Mouse (Mus musculus): ENCODE results near the gene Anapc5.

Anapc5 gene

DNA sequence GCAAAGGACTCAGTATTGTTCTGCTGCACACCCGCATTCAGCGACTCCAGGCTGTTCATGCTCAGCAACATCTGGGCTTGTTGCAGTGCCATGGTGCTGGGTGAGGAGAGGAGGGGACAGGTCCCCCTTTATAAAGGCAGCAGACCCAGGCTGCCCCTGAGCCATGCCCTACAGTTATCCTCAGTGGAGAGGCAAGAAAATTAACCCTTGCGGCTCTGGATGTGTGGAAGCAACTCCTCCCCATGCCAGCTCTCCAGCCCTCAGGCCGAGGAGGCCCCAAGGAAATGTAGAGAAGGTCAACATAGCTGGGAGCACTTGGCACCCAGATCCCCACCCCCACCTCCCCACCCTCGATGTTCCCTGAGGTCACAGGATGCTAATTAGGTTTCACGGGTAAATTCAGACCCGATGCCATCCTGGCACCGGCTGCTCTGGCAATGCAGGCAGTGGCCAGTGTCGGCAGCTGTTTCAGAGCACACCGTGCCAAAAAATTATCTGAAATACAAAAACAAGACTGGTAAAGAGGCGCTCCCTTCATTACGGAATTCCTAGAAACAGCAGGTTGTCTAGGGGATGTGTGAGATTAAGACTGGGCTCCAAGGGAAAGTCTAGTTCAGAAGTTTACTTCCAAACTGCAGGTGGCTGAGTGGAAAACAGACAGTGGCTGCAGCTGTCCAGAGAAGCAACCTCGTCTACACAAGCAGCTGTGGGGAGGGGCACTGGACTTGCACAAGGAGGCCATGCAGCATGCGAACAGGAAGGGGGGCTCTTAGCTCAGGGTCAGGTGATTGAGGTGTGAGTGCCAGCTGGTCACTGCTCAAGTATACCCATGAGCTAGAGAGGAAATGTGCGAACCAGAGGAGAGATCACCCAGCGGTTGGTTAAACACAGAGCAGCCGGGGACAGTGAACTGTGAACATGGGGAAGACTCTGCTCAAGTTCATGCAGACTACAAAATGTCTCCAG lies 21.5 kb downstream of the Anapc5 start:
- DNase-seq: peak; percentile 59 to 69

- DNase-seq: peak in 1 of 2 experiments; percentile 28
Observed at GRCm38 (mm10) chr5:122798557-122799378, 22.4 kb downstream of the Anapc5 start.

DNA sequence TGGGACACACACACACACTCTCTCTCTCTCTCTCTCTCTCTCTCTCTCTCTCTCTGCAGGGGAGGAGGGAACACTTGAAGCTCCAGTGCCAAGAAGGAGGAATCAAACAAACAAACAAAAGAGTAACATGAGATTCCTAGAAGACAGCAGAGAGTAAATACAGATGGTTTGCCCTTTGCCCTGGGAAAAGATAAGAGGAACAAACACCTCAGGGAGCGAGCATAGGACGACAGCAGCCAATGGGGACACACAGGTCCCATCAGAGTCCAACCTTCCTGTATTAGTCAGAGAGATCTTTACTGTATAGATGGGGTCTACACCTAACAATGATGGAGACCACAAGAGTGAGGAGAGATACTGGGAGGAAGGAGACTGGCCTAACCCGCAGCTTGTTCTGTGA lies 23.3 kb downstream of the Anapc5 start:
- DNase-seq: no peak

GRCm38 (mm10) chr5:122788696-122789095 lies 32.4 kb downstream of the Anapc5 start:
- DNase-seq: no peak

DNA sequence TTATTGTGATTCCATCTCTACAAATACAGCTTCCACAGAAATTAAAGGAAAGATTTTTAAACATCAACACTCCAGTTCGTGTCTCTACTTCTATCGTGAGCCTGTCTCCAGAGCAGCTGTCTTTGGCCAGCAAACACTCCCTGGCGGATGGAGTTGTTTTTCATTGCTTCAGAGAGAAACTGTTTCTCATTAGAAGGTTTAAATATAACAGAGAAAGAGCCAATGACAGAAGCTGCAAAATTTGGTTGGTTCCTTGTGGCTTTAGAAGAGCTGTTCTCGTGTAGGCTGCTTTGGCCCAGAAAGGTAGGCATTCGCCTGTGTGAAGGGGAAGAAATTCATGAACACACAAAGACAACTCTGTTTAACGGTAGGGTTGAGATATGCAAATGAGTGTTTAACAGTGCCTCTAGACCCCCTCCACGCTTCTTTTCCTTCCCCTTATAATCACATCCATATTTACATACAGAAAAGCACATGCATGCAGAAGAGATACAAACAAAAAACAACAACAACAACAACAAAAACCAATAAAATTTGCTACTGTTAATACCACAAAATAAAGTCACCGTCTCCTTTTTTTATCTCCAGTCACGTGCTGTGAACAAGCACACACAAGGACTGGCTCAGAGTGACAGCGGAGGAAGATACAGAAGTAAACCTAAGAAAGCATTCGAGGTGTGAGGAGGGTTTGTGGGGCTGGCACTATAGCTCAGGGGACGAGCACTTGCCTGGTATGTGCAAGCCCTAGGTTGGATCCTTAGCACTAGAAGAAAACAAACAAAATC lies 34.9 kb downstream of the Anapc5 start:
- no peak for DNase-seq

- no peak for DNase-seq
Observed at GRCm38 (mm10) chr5:122783726-122784406, 37.3 kb downstream of the Anapc5 start.

- DNase-seq: no peak
Observed at GRCm38 (mm10) chr5:122782066-122782465, 39.1 kb downstream of the Anapc5 start.

DNA sequence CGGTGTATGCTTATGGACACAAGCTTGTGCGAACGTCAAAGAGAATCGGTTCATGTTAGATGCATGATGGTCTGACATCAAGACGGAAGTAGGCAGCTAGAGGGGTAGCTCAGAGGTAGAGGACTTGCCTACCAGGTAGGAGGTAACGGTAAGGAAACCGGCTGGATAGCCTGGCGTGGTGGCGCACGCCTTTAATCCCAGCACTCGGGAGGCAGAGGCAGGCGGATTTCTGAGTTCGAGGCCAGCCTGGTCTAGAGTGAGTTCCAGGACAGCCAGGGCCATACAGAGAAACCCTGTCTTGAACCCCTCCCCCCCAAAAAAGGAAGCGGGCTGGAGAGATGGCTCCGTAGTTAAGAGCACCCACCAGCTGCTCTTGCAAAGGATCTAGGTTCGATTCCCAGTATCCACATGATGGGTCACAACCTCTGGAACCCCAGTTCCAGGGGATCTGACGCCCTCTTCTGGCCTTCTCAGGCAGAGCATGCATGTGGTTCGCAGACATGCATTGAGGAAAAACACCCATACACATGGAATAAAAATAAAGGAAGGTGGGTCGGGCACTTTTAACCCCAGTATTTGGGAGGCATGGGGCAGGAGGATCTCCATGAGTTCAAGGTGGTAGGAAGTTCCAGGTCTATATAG lies 40.2 kb downstream of the Anapc5 start:
- no peak for DNase-seq

DNA sequence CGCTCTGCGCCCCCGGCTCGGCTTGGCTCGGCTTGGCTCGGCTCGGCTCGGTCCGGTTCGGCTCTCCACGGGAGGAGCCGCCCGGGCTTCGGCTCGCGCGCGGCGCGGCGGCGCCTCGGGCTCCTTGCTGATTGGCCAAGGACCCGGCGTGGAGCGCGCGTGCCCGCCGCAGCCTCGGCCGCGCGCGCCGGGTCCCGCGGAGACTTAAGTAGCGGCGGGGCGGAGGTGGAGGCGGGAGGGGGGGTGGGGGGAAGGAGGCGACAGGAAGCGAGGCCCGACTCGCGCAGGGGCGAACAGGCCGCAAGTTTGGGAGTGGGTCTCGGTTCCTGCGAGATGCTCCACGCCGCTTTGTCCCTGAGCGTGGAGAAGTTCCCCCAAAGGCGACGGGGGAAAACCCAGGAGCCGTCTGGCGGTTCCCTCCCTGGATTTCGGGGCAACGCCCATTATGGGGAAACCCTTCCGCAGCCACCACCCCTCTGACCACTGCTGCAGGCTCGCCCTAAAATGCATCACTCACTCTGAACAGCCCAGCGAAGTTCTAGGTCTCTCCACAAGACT lies 41.8 kb downstream of the Anapc5 start, which contains the start of gene Camkk2:
Gene Camkk2 (minus strand): TSS at position 133 of the 558 bp plus-strand sequence.
- DNase-seq: peak; percentile 75 to 77

DNA sequence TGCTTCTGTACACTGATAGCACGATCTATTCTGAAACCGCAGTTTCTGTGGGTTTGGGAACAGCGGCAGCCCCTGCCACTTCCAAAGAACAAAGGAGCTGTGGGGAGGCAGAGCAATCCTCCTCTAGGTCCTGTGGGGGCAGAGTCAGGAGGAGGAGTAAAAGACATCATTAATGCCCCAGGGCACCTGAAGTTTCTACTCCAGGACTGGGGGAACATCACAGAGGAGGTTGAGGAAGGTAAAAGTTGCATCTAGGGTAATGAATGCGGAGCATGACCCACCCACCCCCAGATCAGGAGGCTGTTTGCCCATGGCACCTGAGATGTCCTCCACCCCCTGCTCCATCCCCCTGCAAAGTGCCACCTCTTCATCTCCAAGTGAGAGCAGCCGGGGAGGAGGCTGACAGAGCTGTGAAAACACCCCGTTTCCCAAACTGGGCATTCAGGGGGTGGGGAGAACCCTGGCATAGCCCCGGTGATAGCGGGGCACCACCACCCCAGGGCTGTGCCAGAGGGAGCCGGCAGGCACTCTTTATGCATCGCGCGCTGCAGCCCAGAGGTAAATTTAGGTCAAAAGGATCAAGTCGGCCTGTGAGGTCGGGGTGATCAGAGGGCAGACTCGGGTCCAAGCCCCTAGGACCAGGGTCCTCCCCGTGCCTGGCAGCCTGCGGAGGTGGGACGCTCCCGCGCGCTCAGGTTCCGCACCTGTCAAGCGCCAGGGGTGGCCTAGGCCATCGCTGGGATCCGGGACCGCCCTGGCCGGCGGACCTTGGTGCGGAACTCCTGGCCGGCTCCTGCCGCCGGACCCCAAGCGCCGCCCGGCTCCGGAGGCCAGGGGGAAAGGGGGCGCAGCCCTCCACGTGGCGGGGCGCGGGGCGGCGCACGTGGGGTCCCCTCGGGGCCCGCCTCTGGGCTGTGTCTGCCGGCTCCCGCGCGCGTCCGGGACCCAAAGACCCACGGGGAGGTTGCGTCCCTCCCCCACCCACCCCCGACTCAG lies 42.6 kb downstream of the Anapc5 start:
- peak in 1 of 2 experiments; percentile 35 for DNase-seq

GRCm38 (mm10) chr5:122777322-122777721 lies 43.8 kb downstream of the Anapc5 start:
- DNase-seq: no peak

DNA sequence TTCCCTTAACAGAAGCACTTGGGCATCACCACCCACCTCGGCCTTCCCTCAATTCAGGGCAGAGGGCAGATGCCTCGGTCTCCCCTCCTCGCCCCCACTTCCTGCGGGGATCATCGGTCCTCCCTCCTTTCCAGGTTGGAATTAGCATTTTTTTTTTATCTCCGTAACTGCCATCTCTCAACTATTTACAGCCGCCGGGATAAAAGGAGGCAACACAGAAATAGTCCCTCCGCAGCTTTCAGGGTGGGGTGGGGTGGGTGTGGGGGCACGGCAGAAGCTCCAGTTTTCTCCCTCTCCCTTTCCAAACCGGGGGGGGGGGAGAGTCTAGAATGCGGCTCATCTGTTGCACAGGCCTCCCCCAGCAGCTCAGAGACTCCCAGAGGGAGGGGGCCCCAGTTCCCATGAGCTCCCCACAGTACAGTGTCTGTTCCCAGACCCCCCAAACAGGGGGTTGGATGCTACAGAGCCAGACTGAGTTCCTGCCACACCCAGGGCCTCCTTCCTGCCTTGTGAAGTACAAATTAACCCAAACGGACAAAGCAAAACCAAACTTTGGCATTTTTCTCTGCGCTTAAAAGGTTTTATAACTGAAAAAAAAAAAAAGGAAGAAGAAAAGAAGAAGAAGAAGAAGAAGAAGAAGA lies 45.4 kb downstream of the Anapc5 start:
- DNase-seq: no peak

DNA sequence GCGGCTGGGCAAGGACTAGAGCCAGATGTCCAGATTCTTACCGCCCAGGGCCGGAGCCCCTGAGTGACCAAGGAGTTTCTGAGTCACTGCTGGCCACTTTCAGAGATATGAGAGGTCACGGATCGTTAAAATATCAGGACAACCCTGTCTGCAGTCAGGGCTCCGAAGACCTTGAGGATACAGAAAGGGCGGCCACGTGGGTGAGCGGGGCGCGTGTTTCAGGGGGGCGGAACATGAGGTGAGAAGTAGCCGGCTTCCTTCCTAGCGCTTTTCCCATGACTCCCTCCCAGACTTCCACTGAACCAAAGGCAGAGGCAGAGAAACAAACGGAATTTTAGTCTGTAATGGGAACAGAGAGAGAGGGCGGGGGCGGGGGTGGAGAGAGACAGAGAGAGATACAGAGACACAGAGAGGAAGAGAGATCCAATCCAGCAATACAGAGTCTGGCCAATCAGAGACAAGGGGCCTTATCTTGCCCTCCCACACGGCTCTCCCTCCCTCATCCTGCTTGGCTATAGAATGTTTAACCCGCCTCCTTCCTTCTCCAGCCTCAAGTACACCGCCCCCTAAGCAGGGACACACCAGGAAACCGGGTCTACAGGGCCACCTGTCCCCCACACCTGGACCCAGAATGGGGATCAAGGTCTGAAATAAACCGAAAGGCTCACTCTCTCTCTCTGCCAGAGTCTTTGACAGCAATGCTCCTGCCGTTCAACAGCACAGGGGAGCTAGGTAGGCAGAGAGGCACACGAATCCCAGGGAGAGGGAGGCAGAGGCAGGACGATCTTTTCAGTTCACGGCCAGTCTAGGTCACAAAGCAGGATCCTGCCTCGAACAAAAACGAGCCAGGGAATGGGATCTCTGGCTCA lies 46.2 kb downstream of the Anapc5 start:
- DNase-seq: no peak

DNA sequence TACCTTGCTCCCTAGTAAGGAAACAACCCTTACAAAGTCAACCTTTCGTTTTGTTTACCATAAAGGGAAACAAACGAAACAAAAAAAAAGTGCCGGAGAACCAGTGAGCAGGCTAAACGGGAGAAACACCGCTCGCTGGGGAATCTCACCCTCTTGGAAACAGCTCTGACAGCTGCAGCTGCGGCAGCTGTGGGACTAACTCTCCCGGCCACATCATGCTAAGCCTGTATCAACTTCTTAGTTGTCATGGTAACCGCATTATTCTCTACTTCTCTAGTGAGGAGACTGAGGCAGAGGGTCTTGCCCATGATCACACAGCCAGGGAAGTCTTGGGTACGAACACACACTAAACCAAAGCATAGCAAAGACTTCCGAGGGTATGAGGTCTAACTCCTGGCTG lies 47.4 kb downstream of the Anapc5 start:
- no peak for DNase-seq

- no peak for DNase-seq
Observed at GRCm38 (mm10) chr5:122771428-122771827, 49.7 kb downstream of the Anapc5 start.

- peak; percentile 71 to 79 for DNase-seq
Observed at GRCm38 (mm10) chr5:122770806-122771261, 50.3 kb downstream of the Anapc5 start.

DNA sequence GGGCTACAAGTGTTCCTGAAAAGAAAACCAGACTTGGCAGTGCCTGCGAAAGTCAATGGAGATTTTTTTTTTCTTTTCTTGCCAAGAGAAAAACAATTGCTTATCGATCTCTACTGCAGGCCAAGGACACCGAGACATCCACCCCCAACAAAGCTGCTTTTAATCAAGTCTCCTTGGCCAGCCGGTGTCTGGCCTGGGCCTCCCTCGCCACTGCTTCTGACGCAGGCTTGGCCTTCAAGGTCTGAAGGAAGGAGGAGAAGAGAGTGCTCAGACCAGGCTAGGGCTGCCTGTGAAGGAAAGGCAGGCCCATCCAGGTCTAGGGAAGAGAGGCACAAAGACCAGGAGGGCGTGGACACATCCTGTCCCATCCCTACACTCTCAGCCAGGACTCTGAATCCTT lies 50.8 kb downstream of the Anapc5 start:
- DNase-seq: no peak

- DNase-seq: no peak
Observed at GRCm38 (mm10) chr5:122769101-122769568, 52.0 kb downstream of the Anapc5 start.
